Mouse (Mus musculus) heart, adult 2 months (tissue): ENCODE measurements at regions not wholly inside any gene's neighbourhood (a gene's known extent, or its start where the extent isn't known, plus 50 kb on each side); places are given as distances from the start of the nearest gene placed in this dataset.

Source experiments
- CTCF ChIP-seq: fragments of 200-600 bp; IDR thresholded peaks from 2 replicates; pipeline ENCODE4 v1.8.1; 2022; ENCODE audit warnings: antibody characterized with exemption, mild to moderate bottlenecking, moderate library complexity
- POLR2A ChIP-seq: fragments of 200-500 bp; IDR thresholded peaks from 2 replicates; pipeline ENCODE4 v1.6.1; 2011; ENCODE audit warnings: mild to moderate bottlenecking, low read depth, low read length, control low read depth; ENCODE audit not compliant: insufficient read depth

DNA sequence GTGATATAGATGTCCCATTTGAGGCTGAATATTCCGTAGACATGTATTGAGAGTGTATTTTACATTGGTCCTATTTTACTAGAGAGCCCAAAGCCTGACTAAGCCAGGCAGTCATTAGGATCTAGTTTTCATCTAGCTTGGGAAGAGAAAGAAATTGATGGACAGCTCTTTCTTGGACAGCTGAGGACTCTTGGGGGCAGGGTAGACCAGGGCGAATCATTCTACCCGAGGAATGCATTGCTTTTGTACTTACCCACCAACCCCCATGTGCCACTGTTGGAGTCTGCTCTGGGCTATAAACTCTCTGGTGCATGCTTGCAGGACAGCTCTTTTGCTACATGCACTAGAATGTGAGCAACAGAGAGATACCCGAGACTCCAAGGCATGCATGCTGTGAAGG, 294.3 kb upstream of the Zfp507 start:
- no peak for TF ChIP-seq CTCF
- TF ChIP-seq POLR2A, result no peak
